Mouse (Mus musculus): ENCODE data around the gene Ube2q1.
"Not testable (repeated sequence)": the region's sequence is repeated elsewhere in the genome, so short reads cannot be mapped to it uniquely, and the experiment has no call there.

Ube2q1 gene

GRCm38 (mm10) chr3:89788680-89789352, 15.4 kb downstream of the Ube2q1 start:
- DNase-seq = no peak

- DNase-seq = no peak
These were observed 21.2 kb downstream of the Ube2q1 start for GRCm38 (mm10) chr3:89794616-89795015.

GRCm38 (mm10) chr3:89795746-89796145, 22.3 kb downstream of the Ube2q1 start:
- no peak for DNase-seq

GRCm38 (mm10) chr3:89796358-89796757, 22.9 kb downstream of the Ube2q1 start:
- DNase-seq = no peak

- DNase-seq = no peak
These were observed 25.1 kb downstream of the Ube2q1 start for GRCm38 (mm10) chr3:89798518-89798917.

- peak; percentile 30 for DNase-seq
These were observed 26.1 kb downstream of the Ube2q1 start for GRCm38 (mm10) chr3:89799476-89799875.

- DNase-seq = not testable (repeated sequence)
These were observed 26.7 kb downstream of the Ube2q1 start for GRCm38 (mm10) chr3:89800078-89800477.

- DNase-seq = no peak
These were observed 27.5 kb downstream of the Ube2q1 start for GRCm38 (mm10) chr3:89800774-89801506.

GRCm38 (mm10) chr3:89801507-89801847, 28.1 kb downstream of the Ube2q1 start:
- DNase-seq = no peak

GRCm38 (mm10) chr3:89802876-89803275, 29.5 kb downstream of the Ube2q1 start:
- DNase-seq = no peak

GRCm38 (mm10) chr3:89805179-89805578, 31.8 kb downstream of the Ube2q1 start:
- DNase-seq = no peak

GRCm38 (mm10) chr3:89806751-89807150, 33.3 kb downstream of the Ube2q1 start:
- DNase-seq = no peak

- no peak for DNase-seq
These were observed 33.8 kb downstream of the Ube2q1 start for GRCm38 (mm10) chr3:89807171-89807570.

GRCm38 (mm10) chr3:89807881-89808280, 34.5 kb downstream of the Ube2q1 start:
- DNase-seq = no peak

GRCm38 (mm10) chr3:89808638-89809037, 35.2 kb downstream of the Ube2q1 start:
- no peak for DNase-seq

GRCm38 (mm10) chr3:89810841-89811240, 37.4 kb downstream of the Ube2q1 start:
- DNase-seq = no peak

- DNase-seq = no peak
These were observed 38.8 kb downstream of the Ube2q1 start for GRCm38 (mm10) chr3:89812166-89812565.

- DNase-seq = no peak
These were observed 40.6 kb downstream of the Ube2q1 start for GRCm38 (mm10) chr3:89814051-89814450.

- DNase-seq = peak; percentile 19
These were observed 43.6 kb downstream of the Ube2q1 start for GRCm38 (mm10) chr3:89817056-89817455.

GRCm38 (mm10) chr3:89818605-89819004, 45.2 kb downstream of the Ube2q1 start:
- no peak for DNase-seq

- DNase-seq = no peak
These were observed 46.5 kb downstream of the Ube2q1 start for GRCm38 (mm10) chr3:89819897-89820296.

GRCm38 (mm10) chr3:89820311-89821095, 47.1 kb downstream of the Ube2q1 start:
- no peak for DNase-seq

GRCm38 (mm10) chr3:89821096-89821513, 47.7 kb downstream of the Ube2q1 start:
- DNase-seq = no peak

Measured in embryo, embryonic 11 days (tissue).